Mouse (Mus musculus) CD4-positive helper T cell, adult 2 months (primary cell): Measurements from ENCODE around the gene D130043K22Rik.
"Not testable (repeated sequence)": the region's sequence is repeated elsewhere in the genome, so short reads cannot be mapped to it uniquely, and the experiment has no call there.

ENCODE experiments used
- DNase-seq: peaks from one replicate; pipeline ENCODE4 v3.0.0-alpha.2; 2012; ENCODE audit warnings: low read depth, missing footprints, low spot score

The D130043K22Rik gene

DNA sequence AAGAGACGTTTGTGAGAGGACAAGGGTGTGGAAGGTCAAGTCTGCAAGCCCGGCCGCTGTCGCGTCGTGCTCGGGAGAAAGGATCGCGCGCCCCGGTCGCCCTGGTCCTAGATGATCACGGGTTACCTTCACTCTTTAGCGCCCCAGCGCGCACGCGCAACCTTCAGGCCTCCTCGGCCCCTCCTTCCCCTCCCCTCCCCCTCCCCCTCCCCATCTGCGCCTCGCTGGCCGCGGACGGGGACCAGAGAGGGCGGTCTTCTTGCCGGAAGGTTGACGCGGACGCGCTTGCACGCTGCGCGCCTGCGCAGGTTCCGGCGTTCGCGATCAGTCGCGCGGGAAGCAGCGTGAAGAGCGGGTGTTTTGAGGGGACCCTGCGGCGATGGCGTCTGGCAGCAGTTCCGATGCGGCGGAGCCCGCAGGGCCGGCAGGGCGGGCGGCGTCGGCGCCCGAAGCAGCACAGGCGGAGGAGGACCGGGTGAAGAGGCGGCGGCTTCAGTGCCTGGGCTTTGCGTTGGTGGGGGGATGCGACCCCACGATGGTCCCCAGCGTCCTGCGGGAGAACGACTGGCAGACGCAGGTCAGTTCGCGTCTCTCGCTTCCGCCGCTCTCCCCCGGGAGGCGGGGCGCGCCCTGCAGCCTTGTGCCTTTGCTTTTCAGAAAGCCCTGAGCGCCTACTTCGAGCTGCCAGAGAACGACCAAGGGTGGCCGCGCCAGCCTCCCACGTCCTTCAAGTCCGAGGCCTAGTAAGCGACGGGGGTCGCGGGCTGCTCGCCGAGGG is 13.4 kb upstream of the D130043K22Rik start, which contains the start of the genes Acot13 and Tdp2:
Gene Acot13 (minus strand): TSS at position 188 of the 778 bp plus-strand sequence.
Gene Tdp2 (plus strand): TSS at position 327 of the 778 bp plus-strand sequence.
- peak; percentile 99 for DNase-seq

DNA sequence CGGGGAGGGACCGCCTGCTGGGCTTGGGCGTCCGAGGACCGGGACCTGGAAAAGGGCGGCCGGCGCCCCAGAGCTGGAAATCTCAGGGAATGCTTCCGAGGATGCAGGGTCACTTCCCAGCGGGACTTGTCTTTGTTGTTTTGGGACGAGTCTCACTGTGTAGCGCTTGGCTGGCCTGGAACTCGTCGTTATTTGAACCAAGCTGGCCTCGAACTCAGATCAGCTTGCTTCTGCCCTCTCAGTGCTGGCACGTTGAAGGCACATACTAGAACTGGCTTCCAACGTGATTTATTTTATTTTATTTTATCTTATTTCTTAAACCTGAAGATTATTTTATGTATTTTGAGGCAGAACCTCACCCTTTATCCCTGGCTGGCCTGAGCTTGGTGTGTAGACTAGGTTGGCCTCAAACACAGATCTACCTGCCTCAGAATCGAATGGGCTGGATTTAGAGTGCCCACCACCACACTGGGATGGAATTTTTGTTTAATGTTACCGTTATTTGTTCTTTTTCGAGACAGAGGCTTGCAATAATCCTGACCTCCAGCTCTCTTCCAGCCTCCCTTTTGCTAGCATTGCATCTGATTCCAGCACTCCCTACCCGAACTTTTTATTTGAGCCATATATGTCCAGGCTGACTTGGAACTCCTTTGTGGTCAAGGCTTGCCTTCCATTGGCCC is 12.7 kb upstream of the D130043K22Rik start:
- DNase-seq, result no peak

DNA sequence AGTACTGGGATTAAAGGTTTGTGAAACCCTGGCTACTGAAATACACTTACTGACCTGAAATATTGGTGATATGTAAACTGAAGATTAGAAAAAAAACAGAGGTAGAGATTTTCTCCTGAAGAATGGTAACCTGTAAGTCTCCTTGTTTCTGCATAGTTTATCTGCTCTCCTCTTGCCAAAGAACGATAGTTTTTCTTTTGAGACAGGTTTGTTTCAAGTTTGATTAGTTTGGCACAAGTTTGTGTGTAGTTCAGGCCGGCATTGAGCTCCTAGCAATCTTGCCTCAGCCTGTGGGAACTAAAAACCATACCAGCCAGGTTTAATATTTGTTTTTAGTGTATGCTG is 12.2 kb upstream of the D130043K22Rik start:
- DNase-seq, result no peak

DNA sequence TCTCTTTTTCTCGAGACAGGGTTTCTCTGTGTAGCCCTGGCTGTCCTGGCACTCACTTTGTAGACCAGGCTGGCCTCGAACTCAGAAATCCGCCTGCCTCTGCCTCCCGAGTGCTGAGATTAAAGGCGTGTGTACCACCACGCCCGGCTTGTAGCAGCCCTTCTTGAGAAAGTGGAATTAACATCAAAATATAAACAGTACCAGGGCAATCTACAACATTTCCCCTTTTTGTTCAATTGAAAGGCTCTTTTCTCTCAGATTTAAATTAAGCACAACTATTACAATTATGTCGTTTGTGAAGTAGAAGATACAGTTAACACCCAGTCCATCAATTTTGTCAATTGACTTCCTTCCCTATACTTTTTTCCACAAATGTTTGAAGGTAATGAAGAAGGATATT is 7.2 kb upstream of the D130043K22Rik start:
- DNase-seq, result not testable (repeated sequence)

DNA sequence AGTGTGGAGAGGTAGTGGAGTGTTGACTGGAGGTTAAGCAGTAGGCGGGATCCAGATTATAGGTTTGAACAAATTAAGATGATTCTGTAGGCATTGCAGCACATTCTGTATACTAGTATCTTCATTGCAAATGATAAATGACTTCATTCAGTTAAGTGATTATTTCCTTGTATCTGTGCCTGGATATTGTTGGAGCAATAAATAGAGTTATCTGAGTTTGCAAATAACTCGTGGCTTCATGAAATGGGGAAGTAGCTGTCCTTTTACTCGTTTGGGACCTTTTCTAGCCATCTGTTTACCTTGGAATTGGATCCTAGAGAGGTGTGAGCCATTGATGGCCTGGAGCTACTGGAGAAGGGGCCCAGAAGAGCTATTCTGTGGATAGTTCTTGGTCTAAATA is 5.1 kb upstream of the D130043K22Rik start:
- DNase-seq, result no peak

DNA sequence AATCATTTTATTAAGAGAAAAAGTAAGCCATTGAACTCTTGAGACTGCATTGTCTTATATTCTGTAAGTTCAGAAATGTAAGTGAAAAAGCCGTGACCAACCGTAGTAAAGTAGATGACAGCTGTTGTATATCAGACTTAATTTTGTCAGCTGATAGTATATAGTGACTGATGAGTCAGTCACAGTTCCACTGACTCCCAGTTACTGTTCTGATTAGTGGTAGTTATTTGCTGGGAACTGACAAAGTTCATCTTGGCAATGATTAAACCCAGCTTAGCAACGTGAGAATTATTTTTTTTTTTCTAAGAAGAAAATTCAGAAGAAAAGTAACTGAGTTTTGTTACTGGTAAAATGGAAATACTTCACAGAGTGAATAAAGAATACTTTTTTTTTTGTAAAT is 3.2 kb upstream of the D130043K22Rik start:
- DNase-seq, result no peak

DNA sequence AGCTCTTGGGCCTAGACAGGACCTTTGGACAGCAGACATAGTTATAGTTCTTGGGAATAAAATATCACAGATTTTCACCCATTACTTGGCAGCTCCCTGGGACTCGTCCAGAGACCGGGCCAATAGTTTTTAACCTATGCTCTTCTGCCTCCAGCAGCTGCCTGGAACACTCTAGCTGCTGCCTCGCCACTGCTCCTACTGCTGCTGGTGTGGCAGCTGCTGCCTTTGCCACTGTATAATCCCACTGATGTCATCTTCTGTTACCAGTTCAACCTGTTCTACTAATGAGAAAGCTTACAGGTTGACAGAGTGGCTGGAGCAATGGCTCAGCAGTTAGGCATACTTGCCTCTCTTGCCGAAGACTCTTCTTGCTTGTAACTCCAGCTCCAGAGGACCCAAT is 4.4 kb downstream of the D130043K22Rik start:
- DNase-seq, result no peak

DNA sequence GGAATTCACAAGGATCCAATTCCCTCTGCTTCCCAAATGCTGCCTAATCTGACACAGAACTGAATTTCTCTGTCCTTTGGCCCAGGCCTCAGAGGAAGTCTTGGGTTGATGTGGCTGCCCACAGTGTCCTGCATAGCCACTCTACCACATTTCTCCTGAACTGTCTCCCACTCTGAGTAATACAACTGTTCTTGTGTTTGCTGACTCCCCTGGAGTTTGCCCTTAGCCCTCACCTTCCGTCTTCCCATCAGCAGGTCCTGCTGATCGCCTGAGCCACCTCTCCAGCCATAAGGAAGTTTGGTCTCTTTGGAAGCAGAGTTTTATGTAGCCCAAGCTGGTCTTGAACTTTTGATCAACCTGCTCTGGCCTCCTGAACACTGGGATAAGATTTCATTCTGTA is 7.1 kb downstream of the D130043K22Rik start:
- DNase-seq, result no peak

DNA sequence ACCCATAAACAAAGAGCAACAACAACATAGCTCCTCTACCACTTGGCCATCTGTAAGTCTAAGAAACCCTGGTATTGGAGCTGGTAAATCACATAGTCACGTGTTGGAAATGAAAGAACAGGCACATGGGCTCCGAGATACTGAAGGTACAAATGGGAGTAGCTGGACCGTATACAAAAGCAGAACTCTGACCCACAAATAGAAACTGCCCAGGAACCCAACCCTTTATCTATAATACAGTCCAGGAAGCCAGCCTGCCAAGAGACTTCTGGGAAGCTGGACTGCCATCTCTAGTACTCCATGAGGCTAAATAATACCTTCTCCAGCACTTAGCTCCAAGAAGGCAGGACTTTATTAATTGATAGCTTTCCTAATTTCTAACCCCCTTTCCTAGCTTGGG is 7.6 kb downstream of the D130043K22Rik start:
- DNase-seq, result no peak

DNA sequence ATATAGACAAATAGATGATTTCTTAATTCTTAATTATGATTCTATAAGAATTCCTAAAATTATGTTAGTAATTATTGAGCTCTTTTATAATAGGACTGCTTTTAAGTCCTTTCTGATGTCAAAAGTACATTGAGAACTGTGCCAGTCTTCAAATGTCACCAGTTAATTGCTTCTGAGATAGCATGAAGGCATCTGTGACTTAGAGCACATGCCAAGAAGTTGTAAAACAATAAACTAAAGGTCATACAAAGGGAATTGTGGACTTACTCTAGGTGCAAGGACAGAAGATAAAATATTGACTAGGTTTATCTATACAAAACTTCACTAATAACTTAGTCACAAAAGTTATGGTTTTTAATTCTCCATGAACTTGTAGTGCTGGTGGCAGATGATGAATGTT is 14.2 kb downstream of the D130043K22Rik start:
- DNase-seq, result no peak

DNA sequence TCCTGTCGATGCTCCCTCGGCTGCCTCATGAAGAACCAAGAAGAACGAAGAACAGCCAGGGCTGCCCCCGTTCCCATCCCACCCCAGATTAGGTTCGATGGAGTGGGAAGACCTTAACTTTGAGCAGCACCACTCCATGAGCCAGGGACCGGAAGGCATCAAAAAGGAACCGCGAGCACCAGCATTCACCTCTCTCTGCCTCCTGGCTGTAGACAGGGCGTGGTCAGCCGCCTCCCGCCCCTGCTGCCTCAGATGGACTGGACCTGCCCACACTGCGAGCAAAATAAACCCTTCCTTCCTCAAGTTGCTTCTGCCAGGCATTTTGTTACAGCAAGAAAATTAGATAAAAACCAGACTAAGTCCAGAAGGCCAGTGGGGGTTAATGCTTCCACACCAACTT is 16.1 kb downstream of the D130043K22Rik start:
- DNase-seq, result no peak

DNA sequence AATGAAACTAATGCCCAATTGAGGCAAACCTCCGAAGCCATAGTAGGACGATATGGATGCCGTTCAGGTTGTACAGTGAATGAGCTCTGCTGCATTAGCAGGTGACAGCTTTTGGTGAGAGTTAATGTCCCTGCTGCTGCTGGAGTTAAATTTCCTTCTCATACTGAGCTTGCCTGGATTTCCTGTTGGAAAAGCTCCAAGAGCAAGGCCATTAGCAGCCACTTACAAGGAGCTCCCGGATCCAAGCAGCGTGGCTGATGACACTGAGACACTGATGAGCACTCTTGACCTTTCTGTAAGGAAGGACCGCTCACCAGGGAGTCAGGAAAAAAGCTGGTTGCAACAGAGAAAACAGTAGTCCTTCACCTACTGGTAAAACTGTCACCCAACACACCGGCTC is 17.1 kb downstream of the D130043K22Rik start:
- no peak for DNase-seq

DNA sequence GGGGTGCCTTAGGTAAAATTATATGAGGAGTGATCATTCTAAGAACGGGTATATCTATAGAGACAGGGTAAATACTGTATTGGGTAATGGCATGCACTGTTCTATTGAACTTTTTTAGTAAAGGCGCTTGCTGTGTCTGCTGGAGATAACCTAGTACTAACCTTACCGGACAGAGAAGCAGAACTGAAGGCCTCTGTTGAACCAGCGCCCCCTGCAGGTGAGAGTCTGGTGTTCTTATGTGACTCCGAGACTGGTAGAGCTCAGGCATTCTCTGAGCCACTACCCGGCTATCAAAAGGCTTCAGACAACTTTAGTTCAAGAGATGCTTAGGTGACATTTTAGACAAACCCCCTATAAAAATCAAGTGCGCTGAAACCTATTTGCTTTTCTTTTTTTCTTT is 17.6 kb downstream of the D130043K22Rik start:
- DNase-seq, result peak; percentile 61

DNA sequence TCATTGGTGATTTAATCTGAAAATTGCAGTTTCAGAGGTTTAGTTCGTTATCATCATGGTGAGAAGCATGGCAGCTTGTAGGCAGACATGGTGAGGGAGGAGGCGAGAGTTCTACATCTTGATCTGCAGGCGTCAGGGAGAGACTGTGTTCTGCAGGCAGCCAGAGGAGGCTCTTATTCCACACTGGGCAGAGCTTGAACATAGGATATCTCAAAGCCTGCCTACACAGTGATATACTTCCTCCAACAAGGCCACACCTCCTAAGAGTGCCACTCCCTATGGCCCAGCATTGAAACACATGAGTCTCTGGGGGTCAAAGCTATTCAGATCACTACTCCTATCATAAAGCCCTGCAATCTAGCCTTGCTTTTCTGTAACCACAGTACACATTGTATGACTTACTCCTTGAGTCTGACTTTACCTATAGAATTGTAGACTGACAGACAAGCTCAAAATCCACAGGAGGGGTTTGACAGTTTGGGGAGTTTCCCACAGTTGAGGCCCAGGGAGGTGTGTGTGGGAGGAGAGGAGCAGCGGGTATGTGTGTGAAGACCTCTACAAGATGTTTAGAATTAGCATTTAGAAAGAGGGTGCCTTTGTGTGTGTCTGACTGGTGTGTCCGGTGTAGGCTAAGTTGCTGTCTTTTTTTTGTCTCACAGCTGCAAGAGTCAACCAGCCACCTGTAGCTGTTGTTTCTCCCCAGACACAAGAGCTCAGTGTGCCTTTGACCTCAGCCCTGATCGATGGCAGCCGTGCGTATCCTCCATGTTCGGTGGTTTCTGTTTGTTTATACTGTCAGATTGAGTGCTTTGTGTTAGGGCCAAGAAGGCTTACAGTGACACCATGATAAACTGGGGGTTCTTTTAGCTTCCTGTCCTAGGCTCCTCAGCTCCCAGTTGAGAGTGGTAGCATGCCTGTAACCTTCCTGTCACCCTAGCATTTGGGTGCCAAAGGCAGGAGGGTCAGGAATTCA is 21.8 kb downstream of the D130043K22Rik start:
- DNase-seq, result peak; percentile 49

DNA sequence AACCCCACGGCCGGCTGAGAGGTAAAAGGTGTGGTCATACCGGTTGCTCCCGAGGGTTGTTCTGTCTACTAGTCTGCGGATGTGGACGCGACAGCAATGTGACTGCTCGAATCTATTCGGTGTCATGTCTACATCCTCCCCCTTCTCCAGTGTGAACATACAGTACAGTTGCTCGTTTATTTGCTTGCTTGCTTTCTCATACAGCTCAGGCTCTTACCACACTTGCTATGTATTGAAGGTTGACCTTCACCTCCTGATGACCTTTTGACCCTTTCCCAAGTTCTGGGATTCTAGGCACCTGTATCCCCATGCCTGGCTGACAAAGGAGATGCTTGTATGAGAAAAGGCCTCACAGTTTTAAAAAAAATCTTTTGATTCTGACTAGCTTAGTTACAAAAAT is 22.9 kb downstream of the D130043K22Rik start:
- no peak for DNase-seq

DNA sequence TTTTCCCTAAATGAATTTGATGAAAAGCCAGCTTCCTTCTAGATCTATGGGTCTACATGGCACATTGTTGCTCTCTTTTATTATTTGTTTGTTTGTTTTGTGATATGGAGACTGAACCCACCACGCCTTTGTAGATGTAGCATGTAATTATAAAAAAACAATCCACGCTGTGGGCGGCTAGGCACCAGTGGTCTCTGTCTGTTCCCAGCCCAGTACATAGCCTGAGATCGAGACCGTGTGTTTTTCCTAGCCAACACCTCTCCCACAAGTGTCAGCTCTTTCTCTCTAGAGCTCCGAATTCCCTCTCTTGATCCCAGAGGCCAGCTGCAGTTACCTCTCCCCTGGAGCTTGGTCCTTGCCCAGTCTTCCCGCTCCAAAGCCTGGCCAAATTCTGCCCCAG is 23.3 kb downstream of the D130043K22Rik start:
- DNase-seq, result no peak

DNA sequence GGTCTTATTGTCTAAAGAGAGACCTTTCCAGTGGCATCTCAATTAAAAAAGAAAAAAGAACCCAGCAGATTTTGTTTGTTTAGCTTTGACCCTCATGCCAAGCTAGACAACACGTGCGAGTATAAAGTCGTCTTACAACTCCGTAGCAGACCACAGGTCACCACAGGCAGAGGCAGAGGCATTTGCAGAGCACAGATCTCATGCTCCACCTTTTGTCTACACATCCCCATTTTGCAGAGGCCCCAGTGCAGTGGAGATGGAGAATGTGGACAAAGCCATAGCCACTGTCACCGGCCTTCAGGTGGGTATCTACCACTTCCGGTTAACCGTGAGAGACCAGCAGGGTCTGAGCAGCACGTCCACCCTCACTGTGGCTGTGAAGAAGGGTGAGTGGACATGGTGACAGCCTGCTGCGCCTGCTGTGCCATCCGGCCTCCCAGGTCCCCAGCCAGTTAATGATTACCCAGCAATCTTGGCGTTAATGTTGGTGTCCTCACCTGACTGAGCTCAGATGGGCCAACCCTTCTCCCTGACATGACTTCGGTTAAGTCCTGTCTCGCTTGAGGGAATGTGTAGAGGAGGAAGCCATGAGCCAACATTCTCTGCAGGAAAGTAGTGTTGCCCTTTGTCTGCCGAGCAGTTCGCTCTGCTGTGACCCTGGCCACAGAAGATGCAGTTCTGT is 34.6 kb downstream of the D130043K22Rik start:
- no peak for DNase-seq

DNA sequence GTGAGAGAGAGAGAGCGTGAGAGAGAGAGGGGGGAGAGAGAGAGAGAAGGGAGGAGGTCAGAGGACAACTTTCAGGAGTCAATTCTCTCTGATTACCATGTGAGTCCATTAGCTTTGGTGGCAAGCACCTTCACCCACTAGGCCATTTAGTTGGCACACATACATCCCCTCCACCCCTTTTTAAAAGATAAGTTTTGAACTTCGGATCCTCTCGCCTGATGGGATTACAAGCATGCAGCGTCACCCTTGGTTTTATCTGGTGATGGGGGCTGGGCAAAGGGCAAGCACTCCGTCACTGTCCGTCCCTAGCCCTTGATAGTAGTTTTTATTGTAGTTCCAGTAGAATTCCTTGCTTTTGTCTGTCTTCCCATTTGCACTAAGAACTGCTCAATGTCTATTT is 35.3 kb downstream of the D130043K22Rik start:
- DNase-seq, result no peak

DNA sequence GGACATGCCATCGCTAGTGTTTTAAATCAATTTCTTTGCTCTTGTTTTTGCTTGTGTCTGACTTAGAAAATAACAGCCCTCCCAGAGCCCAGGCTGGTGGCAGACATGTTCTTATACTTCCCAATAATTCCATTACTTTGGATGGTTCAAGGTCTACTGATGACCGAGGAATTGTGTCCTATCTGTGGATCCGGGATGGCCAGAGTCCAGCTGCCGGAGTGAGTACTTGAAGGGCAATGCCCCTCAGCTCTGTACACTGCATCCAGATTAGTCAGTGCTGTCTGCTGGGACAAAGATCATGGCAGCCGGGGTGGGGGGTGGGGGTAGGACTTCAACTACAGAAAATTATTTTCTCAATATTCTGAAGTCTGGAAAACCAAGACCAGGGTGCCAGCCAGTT is 35.8 kb downstream of the D130043K22Rik start:
- no peak for DNase-seq

DNA sequence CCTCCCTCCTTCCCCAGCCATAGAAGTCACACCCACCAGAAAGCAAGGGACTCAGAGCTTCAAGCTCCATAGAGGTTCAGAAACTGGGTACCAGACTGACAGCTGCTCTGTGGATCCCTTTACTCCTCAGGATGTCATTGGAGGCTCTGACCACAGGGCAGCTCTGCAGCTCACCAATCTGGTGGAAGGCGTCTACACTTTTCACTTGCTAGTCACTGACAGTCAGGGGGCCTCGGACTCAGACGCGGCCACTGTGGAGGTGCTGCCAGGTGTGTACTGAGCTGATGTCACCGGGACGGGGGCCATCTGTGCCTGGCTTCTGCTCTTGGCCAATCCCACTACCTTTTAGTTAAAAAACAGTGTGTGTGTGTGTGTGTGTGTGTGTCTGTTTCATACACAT is 37.5 kb downstream of the D130043K22Rik start:
- DNase-seq, result no peak

DNA sequence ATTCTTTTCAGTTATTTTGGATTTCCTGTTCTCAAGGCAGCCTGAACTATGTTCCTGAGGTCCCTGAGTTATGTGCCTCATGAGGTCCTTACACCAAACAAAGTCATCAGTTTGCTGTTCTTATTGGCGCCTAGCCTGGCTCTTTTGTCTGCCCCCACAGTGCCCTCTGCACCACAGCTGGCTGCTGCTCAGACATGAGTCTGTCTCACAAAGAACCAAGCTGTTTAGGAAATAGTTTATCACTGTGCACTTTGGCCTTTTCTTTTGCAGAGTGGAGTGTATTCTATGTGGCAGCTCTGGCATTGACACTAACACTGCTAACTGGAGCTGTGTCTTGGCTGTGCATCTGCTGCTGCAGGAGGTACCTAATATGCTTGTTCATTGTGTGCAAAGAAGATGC is 44.6 kb downstream of the D130043K22Rik start:
- DNase-seq, result no peak
